Mouse (Mus musculus) heart, embryonic 11.5 days (tissue): ENCODE data around the gene Zic1. TPM values are rescaled to one million over a fixed set of nuclear protein-coding genes. Genes with fewer than 3 reads are reported as not detected.

Source experiments
- ATAC-seq: fragments of 200-750 bp; cut with Nextera tagmentation; replicated peaks from 2 replicates; pipeline ENCODE4 v1.8.0; 2017; ENCODE audit warnings: moderate library complexity; ENCODE audit not compliant: insufficient number of reproducible peaks, low FRiP score, low TSS enrichment
- H3K27ac ChIP-seq: fragments of 300-500 bp; sonication (generic); 2 replicates; pipeline ENCODE4 v1.5.1; 2014; ENCODE audit warnings: mild to moderate bottlenecking, low read depth, low read length
- H3K27me3 ChIP-seq: fragments of 300-500 bp; sonication (generic); 2 replicates; pipeline ENCODE4 v1.6.1; 2014; ENCODE audit warnings: mild to moderate bottlenecking, low read length, mixed read lengths; ENCODE audit not compliant: control insufficient read depth, insufficient read depth
- H3K36me3 ChIP-seq: fragments of 300-500 bp; sonication (generic); 2 replicates; pipeline ENCODE4 v1.6.1; 2014; ENCODE audit warnings: mild to moderate bottlenecking, low read length, moderate library complexity, mixed read lengths; ENCODE audit not compliant: control insufficient read depth, insufficient read depth
- H3K4me1 ChIP-seq: fragments of 300-500 bp; sonication (generic); 2 replicates; pipeline ENCODE4 v1.6.1; 2014; ENCODE audit warnings: low read length; ENCODE audit not compliant: control insufficient read depth, insufficient read depth
- H3K4me2 ChIP-seq: fragments of 300-500 bp; sonication (generic); 2 replicates; pipeline ENCODE4 v1.6.1; 2014; ENCODE audit warnings: mild to moderate bottlenecking, moderate library complexity
- H3K4me3 ChIP-seq: fragments of 300-500 bp; sonication (generic); 2 replicates; pipeline ENCODE4 v1.5.1; 2014; ENCODE audit warnings: low read depth, low read length
- H3K9ac ChIP-seq: fragments of 300-500 bp; sonication (generic); 2 replicates; pipeline ENCODE4 v1.6.1; 2014; ENCODE audit warnings: mild to moderate bottlenecking, low read depth, low read length, moderate library complexity
- H3K9me3 ChIP-seq: fragments of 300-500 bp; sonication (generic); replicated peaks from 2 replicates; pipeline ENCODE4 v1.6.1; 2016; ENCODE audit warnings: low read length; ENCODE audit not compliant: control insufficient read depth
- WGBS: fragments of 180-500 bp; shearing (Covaris S2); extraction: QIAGEN DNeasy Blood & Tissue Kit; methylation state at CpG from one replicate; pipeline ENCODE4 v1.1.7; 2014; ENCODE audit not compliant: insufficient replicate concordance; 5-methylcytosine and 5-hydroxymethylcytosine counted together
- polyA plus RNA-seq: library from polyadenylated mRNA; unstranded; fragments of >200 nt; fragmentation: Nextera tagmentation; extraction: Ambion mirVana; gene quantifications from 2 replicates; pipeline ENCODE4 v1.2.1, GENCODE M21; 2014

Gene Zic1
- polyA plus RNA-seq = 0.07 TPM in 1 of 2 replicates, not detected in the other

- peaks cover 3% of the 10 kb centered on the region; the same call in 1 of the 2 replicates for H3K4me1 ChIP-seq
- peaks cover 84% of the 10 kb centered on the region for H3K27me3 ChIP-seq
- H3K36me3 ChIP-seq = no peaks in the 10 kb centered on the region
- no peak within 1 kb of the TSS for H3K27ac ChIP-seq
- H3K4me3 ChIP-seq = peak within 1 kb of the TSS; percentile 32
- H3K9me3 ChIP-seq = no peaks in the 10 kb centered on the region
- no peak within 1 kb of the TSS for H3K9ac ChIP-seq
- ATAC-seq = no peak
- WGBS = under 1% methylated on average over 19 of the region's 33 CpGs
- peak within 1 kb of the TSS; percentile 55 for H3K4me2 ChIP-seq
Observed at GRCm38 (mm10) chr9:91365664-91366063, at the start of gene Zic1. Gene Zic1, minus strand, starts transcription at chr9:91365810.

GRCm38 (mm10) chr9:91414007-91414661, 48.5 kb upstream of the Zic1 start:
- no peak overlapping the region for H3K9ac ChIP-seq
- no peaks in the 10 kb centered on the region for H3K36me3 ChIP-seq
- no peaks in the 10 kb centered on the region for H3K9me3 ChIP-seq
- 1% methylated on average over 12 of the region's 12 CpGs for WGBS
- H3K4me2 ChIP-seq = no peak overlapping the region
- no peak for ATAC-seq
- H3K4me3 ChIP-seq = no peak overlapping the region
- H3K27ac ChIP-seq = no peak overlapping the region
- peaks cover 61% of the 10 kb centered on the region for H3K27me3 ChIP-seq
- H3K4me1 ChIP-seq = no peaks in the 10 kb centered on the region

DNA sequence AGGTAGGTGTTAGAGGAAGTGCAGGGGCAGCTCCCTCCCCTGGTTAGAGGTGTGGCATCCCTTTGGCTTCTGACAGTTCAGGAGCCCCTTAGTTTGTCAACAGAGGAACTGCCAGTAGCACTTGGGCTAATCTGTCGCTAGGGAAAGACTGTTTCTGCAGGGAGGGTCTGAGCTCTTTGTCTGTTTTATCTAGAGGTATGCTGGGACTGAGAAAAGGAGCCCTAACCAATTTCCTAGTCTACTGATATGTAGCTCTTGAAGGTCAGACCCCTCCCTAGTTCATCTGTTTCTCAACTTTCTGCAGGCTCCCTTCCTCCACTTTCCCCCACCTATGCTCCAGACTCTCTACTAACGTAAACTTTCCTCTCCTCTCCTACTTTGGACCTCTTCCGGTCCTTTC, 44.2 kb upstream of the Zic1 start:
- H3K27ac ChIP-seq = no peak overlapping the region
- no peaks in the 10 kb centered on the region for H3K9me3 ChIP-seq
- WGBS = 2% methylated on average over 3 of the region's 3 CpGs
- no peak overlapping the region for H3K9ac ChIP-seq
- H3K4me2 ChIP-seq = no peak overlapping the region
- peaks cover 67% of the 10 kb centered on the region for H3K27me3 ChIP-seq
- ATAC-seq = no peak
- H3K4me3 ChIP-seq = no peak overlapping the region
- H3K4me1 ChIP-seq = no peaks in the 10 kb centered on the region
- H3K36me3 ChIP-seq = no peaks in the 10 kb centered on the region

GRCm38 (mm10) chr9:91406258-91406763, 40.7 kb upstream of the Zic1 start:
- Histone ChIP-seq H3K27ac (no peak overlapping the region), H3K36me3 (no peaks in the 10 kb centered on the region), H3K27me3 (peaks cover 83% of the 10 kb centered on the region), H3K9ac (no peak overlapping the region), H3K9me3 (no peaks in the 10 kb centered on the region), H3K4me2 (no peak overlapping the region), H3K4me3 (no peak overlapping the region), H3K4me1 (no peaks in the 10 kb centered on the region)
- no peak for ATAC-seq
- WGBS = under 1% methylated on average over 6 of the region's 6 CpGs

DNA sequence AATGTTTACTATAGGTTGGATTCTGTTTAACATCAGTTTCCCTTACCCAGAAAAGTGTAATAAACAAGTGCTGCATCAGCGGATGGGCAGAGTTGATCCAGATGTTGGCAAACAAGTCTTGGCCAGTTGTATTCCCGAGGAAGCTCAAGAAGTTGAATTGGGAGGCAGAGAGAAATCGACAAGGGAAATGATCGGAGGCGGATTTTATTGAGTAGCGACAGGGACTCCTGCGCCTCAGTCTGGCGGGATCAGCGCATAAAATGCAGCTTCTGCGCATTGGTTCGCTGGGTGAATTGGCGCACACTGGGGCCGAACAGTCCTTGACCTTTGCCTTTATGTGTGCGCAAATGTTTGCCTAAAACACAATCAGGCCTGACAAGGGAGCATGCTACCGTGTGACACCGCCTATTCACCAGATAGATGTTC, 40.2 kb upstream of the Zic1 start:
- no peaks in the 10 kb centered on the region for H3K9me3 ChIP-seq
- H3K27ac ChIP-seq = no peak overlapping the region
- peaks cover 84% of the 10 kb centered on the region for H3K27me3 ChIP-seq
- H3K36me3 ChIP-seq = no peaks in the 10 kb centered on the region
- H3K9ac ChIP-seq = no peak overlapping the region
- H3K4me2 ChIP-seq = no peak overlapping the region
- ATAC-seq = no peak
- H3K4me3 ChIP-seq = no peak overlapping the region
- WGBS = under 1% methylated on average over 16 of the region's 16 CpGs
- H3K4me1 ChIP-seq = no peaks in the 10 kb centered on the region

DNA sequence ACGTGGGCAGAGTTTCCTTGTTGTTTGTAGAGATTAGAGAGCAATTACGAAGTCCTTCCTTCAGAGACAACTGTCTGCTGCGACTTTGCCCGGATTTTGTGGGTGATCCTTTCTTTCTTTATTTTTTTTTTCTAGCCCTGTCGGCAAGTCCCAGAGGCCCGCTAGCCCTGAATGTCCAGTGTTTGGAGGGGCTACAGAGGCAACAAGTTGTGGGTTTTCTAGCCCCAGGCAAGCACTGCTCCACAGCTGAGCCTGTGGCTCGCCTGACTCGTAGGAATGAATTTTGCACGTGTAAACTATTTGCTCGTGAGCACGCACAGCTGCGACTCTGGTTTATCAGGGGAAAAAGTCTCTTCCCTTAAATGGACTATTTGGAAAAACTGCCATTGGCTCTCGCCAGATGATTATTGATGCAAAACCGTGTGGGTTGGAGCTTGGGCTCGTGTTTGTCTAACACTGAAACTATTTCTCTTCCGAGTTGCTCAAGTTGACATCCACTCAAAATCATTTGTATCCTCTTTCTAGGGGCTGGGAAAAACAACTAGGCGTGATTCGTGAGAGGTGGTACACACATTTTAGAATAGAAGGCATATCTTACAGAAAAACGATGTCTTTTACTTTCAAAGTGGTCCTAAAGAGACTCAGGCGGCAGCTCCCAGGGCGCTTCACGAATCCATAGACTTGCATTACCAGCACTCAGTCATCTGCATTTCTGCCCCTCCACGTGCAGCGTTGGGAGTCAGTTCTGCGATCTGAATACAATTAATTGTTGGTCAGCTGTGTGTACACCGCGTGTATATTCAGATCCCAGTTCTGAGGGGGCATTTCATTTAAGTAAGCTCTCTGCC, 39.5 kb upstream of the Zic1 start:
- Histone ChIP-seq H3K36me3 (no peaks in the 10 kb centered on the region), H3K4me3 (no peak overlapping the region), H3K9me3 (no peaks in the 10 kb centered on the region), H3K27me3 (peaks cover 84% of the 10 kb centered on the region), H3K9ac (no peak overlapping the region), H3K4me2 (no peak overlapping the region), H3K27ac (no peak overlapping the region), H3K4me1 (no peaks in the 10 kb centered on the region)
- ATAC-seq = no peak
- WGBS = under 1% methylated on average over 27 of the region's 27 CpGs

GRCm38 (mm10) chr9:91404229-91404628, 38.6 kb upstream of the Zic1 start:
- H3K4me3 ChIP-seq = no peak overlapping the region

DNA sequence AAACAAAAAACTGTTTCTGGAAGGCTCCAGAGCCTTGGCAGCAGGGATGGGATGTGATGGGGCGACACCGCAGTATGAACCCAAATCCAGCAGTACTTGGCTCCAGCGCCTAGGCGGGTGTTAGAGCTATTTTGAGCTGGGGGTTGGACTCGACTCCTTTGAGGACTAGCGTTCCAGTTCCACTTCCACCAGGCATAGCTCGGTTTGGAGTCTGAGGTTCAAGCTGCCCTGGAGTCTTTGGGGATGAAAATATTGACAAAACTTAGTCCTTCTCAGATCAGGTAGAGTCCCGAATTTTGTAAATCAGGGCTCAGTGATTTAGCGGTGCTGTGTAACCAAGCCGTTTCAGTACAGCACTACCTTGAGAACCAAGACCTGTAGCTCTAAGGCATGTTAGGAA, 35.9 kb upstream of the Zic1 start:
- no peak overlapping the region for H3K27ac ChIP-seq
- H3K4me1 ChIP-seq = no peaks in the 10 kb centered on the region
- ATAC-seq = no peak
- WGBS = 2% methylated on average over 10 of the region's 10 CpGs
- H3K4me3 ChIP-seq = no peak overlapping the region
- H3K9me3 ChIP-seq = no peaks in the 10 kb centered on the region
- H3K27me3 ChIP-seq = peaks cover 88% of the 10 kb centered on the region
- H3K36me3 ChIP-seq = no peaks in the 10 kb centered on the region
- H3K4me2 ChIP-seq = no peak overlapping the region
- H3K9ac ChIP-seq = no peak overlapping the region

More at GRCm38 (mm10) chr9:91404229-91404628, 38.6 kb upstream of the Zic1 start:
- ATAC-seq = no peak
- Histone ChIP-seq H3K9ac (no peak overlapping the region), H3K4me2 (no peak overlapping the region), H3K9me3 (no peaks in the 10 kb centered on the region), H3K36me3 (no peaks in the 10 kb centered on the region), H3K4me1 (no peaks in the 10 kb centered on the region), H3K27me3 (peaks cover 83% of the 10 kb centered on the region), H3K27ac (no peak overlapping the region)
- 2% methylated on average over 13 of the region's 13 CpGs for WGBS
